Mouse (Mus musculus) C2C12 (cell line): ENCODE measurements around the gene Plac9b.
"Not testable (repeated sequence)": the region's sequence is repeated elsewhere in the genome, so short reads cannot be mapped to it uniquely, and the experiment has no call there.

Experiments used
- CTCF ChIP-seq: IDR thresholded peaks from one replicate; pipeline ENCODE4 v1.5.1; 2011; ENCODE audit not compliant: control insufficient read depth, insufficient read depth, insufficient read length
- FOSL1 ChIP-seq: IDR thresholded peaks from one replicate; pipeline ENCODE4 v1.8.0; 2011; ENCODE audit warnings: mild to moderate bottlenecking, low read length; ENCODE audit not compliant: poor library complexity, insufficient read depth, severe bottlenecking

DNA sequence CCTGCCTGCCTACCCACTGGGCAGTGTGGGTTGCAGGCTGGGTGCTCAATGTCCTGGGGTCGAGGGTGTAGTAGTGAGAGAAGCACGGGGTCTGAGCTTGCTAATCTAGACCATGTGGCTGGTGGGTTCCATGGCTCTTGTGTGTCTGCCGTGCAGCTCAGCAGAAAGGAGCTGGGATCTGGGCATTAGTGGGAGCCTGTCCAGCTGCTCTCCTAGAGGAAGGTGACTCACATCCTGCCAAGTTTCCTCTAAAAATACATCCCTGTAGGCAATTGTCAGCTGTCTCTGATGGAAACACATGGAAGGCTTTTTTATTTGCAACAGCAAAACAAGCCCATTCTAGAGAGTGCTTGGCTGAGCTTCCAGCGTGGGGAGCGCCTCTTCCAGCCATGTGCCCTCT, 19.9 kb downstream of the Plac9b start:
- not testable (repeated sequence) for TF ChIP-seq FOSL1, CTCF
